Mouse (Mus musculus) mesoderm, embryonic 11.5 days (tissue): ENCODE results near the gene Taar7a.
A peak's percentile ranks its signal among the peaks of the same experiment; 100 is the strongest.

Experiments used
- DNase-seq: peaks from one replicate; pipeline ENCODE4 v3.0.0-alpha.2; 2012; ENCODE audit warnings: low read depth, low spot score

Taar7a gene

DNA sequence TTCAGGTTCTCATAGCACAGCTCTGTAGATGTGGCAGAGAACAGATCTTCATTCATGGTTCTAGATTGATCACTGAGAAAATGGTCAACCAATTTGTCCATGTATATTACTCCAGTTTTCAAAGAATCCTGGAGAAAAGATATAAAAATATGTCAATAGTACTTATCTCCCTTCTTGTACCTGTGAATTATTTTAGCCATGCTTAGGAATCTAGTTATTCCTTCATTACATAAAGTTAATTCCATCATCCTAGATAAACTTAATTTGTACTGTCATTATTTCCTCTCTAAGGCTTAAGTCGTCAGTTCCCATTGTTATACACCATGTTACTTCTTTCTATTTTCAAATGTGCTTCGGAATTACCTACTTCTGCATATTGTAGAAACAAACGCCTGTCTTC is at the start of gene Taar7a:
Gene Taar7a (minus strand): TSS at position 101 of the 400 bp plus-strand sequence.
- DNase-seq = no peak

DNA sequence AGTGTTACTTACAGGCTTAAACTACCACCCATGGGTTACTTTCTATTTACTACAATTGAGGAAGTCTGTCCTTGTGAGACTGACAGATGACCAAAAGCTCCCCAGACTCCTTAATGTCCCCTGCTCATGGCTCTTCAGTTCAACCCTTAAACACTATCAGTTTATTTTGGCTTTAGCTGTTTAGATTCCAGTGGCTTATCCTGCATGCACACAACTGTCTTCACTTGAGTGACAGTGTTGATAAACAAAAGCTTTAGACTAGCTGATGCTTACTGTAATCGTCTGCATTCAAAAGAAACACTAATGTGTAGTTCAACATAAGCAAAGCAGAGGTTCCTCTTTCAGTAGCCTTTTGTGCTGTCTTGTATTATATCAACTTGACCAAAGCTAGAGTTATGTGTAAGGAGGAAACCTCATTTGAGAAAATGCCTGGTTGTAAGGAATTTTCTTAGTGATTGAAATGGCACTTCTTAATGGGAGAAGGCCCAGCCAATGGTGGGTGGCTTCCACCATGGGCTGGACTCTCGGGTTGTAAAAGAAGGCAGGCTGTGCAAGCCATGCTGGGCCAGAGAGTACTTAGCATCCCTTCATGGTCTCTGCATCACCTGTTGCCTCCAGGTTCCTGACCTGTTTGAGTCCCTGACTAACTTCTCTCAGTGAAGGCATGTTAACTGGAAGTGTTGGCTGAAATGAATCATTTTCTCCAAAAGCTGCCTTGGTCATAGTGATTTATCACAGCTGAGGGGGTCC is 47.0 kb upstream of the Taar7a start:
- DNase-seq = no peak

DNA sequence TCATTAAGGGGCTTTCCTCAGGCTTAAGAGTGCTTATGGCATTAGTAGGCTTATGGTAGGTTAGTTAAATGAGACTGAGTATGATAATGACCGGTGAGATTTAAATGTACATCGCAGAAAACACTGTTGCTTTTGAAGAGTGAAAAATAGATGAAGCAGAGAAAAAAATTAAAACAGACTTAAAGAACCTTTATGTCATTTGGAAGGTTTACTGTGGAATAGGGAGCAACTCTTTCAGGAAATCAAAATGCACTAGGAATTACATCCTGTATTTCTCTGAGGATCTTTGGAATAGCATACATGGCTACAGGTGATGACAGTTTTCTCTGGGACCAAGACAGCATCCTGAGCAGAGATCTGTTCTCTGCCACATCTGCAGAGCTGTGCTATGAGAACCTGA is 44.0 kb upstream of the Taar7a start, which contains the start of gene Taar7e:
Gene Taar7e (plus strand): TSS at position 301 of the 400 bp plus-strand sequence.
- DNase-seq = no peak

DNA sequence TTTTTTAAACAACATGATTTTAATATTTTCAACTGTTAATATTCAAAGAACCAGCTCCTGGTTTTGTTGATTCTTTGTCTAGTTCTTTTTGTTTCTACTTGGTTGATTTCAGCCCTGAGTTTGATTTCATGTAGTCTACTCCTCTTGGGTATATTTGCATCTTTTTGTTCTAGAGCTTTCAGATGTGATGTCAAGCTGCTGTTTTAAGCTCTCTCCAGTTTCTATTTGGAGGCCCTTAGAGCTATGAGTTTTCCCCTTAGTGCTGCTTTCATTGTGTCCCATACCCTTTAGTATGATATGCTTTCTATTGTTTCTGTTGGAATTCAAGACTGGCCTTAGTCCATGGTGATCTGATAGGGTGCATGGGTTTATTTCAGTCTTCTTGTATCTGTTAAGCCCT is 38.1 kb upstream of the Taar7a start:
- DNase-seq = no peak

DNA sequence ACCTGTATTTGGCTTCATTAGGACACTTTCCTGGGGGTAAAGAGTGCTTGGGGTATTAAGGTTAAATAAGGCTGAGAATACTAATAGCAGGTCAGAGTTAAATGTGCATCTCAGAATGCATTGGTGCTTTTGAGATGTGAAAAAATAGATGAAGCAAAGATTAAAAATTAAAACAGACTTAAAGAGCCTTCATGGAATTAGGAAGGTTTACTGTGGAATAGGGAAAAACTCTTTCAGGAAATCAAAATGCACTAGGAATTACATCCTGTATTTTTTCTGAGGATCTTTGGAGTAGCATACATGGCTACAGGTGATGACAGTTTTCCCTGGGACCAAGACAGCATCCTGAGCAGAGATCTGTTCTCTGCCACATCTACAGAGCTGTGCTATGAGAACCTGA is 33.6 kb upstream of the Taar7a start, which contains the start of gene Taar7d:
Gene Taar7d (plus strand): TSS at position 301 of the 400 bp plus-strand sequence.
- DNase-seq = no peak

DNA sequence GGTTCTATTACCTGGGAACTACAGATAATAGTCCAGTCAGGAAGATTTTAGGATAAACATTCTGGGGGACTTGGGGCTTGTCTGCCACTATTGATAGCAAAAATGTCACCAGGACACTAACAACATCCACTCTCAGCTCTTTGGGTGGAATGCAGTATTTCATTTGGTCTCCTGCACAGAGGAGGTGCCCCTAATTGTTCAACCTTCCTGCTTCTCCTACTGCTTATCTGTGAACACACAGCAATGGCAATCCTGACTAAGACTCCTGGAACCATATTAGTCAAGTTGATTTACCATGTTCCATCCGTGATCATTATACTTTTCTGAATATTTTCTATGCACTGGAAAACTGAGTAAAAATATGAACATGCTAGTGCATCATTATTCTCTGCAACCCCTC is 14.9 kb upstream of the Taar7a start:
- DNase-seq = no peak

DNA sequence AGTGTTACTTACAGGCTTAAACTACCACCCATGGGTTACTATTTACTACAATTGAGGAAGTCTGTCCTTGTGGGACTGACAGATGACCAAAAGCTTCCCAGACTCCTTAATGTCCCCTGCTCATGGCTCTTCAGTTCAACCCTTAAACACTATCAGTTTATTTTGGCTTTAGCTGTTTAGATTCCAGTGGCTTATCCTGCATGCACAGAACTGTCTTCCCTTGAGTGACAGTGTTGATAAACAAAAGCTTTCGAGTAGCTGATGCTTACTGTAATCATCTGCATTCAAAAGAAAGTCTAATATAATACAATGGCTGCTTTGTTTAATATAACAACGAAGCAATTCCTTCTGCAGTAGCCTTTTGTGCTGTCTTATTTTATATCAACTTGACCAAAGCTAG is 13.8 kb upstream of the Taar7a start:
- no peak for DNase-seq

DNA sequence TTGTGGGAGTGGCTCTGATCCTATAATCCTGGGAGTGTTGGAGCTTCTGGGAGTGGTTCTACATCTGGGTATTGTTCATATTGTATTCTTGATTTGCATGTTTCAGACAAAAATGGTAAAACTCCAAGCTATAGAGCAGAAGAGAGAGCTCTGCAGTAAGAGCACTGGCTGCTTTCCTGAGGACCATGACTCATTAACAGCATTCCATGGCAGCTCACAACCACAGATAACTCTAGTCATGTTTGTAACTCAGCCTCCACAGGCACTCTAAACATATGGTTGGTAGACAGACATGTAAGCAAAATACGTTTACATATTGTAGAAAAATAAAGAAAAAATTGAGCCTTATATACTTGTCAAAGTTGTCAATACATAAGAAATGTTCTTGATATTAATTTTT is 13.2 kb upstream of the Taar7a start:
- no peak for DNase-seq

DNA sequence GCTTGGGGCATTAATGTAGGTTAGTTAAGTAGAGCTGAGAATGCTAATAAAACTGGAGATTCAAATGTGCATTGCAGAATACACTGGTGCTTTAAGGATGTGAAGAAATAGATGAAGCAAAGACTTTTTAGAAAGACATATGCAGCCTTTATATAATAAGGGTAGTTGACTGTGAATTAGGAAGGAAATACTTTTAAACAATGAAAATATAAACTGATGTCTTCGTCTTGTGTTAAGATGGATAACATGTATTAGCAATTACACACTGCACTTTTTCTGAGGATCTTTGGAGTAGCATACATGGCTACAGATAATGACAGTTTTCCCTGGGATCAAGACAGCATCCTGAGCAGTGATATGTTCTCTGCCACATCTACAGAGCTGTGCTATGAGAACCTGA is 6.4 kb upstream of the Taar7a start, which contains the start of gene Taar7b:
Gene Taar7b (plus strand): TSS at position 301 of the 400 bp plus-strand sequence.
- no peak for DNase-seq

DNA sequence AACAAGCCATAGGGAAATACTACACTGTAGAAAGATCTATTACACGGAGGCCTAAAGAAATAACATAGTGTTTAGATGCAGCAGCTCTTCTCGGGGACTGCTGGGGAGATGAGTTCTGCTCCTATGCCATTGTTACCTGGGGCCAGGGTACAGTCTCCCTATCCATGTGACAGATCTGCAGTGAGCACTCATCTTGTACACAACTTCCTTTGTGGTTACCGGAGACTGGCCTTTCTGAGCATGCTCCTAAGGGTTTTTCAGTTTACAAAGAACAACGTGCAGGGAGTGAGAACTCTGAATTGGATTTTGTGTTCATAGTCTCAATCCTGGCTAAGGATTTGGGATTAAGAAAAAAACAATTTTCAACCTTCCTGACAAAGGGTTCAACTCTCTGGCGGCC is 6.9 kb downstream of the Taar7a start:
- DNase-seq = no peak

DNA sequence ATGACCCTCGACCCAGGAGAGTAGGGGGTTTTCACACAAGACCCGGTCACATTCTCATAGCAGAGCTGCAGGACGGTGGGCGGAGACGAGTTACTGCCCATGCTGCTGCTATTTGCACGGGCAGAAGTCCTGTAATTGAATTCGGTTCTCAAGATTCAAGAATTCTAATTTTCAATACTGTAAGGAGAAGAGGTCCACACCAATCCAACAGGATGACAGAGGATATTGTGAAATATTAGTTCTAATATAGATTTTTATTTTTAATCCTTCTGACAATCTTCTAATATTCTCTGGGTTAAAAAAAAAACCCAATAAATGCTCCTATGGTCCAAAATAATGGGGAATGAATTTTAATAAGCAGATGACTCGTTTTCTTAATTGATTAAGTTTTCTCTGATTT is 7.7 kb downstream of the Taar7a start, which contains the start of gene Taar6:
Gene Taar6 (minus strand): TSS at position 101 of the 400 bp plus-strand sequence.
- no peak for DNase-seq

DNA sequence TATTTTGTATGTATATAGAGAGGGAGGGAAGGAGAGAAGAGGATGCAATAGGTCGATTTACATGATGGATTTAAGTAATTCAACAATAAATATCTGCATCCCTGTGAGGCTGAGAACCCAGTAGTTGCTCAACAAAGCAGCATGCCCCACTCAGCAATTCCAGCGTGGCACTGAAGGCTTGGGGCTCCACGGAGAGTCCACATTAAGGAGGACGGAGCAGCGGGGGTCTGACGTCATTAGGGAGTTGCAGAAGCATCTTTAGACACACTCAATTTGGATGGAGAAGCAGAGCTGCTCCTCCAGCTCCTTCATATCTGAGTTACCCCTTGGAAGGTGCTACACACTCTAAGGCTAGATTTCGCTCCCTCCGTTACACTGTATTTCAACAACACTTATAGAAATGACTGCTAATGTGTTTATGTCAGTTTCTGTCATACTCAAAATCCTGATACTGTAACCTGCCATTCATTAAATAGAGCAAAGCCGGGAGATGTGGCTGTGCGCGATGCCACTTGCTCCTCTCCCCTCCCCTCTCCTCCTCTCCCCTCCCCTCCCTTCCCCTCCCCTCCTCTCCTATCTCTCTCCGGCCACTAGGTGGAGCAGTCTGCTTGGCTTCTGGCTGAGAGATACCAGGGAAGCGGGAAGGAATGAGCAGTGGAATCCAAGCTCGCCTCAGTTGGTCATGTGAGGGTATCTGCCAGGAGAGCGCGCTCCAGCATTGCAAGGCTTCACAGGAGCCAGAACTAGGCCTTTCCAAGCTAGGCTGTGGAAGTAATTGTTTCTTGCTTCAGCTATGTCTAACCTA is 14.2 kb downstream of the Taar7a start:
- peak; percentile 90 for DNase-seq

DNA sequence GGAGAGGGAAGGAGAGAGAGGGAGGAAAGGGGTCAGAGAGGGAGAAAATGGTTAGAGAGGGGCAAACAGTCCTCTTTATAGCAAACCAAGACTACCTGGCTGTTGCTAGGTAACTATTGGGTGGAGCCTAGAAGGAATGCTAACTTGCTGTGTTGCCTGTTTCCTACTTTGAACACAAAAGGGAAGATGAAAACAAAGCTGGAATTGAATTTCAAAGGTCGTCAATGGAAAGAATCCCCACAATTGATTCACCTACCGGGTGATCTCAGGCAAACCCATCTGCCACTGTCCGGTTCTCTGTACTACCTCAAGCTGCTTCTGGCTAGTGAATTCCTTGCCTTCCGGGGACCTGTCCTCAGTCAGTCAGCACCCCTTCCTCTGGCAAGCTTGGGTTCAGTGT is 15.3 kb downstream of the Taar7a start:
- no peak for DNase-seq

DNA sequence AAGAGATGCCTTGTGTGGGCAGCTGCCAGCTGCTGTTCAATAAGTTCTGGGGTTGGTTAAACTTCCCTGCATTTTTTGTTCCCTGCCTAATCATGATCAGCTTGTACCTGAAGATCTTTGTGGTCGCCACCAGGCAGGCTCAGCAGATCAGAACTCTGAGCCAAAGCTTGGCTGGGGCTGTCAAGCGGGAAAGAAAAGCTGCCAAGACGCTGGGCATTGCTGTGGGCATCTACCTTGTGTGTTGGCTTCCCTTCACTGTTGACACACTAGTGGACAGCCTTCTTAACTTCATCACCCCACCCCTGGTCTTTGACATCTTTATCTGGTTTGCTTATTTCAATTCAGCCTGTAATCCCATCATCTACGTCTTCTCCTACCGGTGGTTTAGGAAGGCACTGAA is 22.0 kb downstream of the Taar7a start:
- no peak for DNase-seq

DNA sequence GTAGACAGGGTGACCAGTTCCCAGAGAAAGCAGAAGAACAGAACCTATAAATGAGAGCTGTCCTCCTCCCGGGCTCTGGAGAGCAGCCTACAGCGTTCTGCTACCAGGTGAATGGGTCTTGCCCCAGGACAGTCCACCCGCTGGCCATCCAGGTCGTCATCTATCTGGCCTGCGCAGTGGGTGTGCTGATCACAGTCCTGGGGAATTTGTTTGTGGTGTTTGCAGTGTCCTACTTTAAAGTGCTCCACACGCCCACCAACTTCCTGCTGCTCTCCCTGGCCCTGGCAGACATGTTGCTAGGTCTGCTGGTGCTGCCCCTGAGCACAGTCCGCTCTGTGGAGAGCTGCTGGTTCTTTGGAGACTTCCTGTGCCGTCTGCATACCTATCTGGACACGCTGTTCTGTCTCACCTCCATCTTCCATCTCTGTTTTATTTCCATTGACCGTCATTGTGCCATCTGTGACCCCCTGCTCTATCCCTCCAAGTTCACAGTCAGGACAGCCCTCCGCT is 22.6 kb downstream of the Taar7a start, which contains the start of gene Taar5:
Gene Taar5 (plus strand): TSS at position 51 of the 510 bp plus-strand sequence.
- no peak for DNase-seq

DNA sequence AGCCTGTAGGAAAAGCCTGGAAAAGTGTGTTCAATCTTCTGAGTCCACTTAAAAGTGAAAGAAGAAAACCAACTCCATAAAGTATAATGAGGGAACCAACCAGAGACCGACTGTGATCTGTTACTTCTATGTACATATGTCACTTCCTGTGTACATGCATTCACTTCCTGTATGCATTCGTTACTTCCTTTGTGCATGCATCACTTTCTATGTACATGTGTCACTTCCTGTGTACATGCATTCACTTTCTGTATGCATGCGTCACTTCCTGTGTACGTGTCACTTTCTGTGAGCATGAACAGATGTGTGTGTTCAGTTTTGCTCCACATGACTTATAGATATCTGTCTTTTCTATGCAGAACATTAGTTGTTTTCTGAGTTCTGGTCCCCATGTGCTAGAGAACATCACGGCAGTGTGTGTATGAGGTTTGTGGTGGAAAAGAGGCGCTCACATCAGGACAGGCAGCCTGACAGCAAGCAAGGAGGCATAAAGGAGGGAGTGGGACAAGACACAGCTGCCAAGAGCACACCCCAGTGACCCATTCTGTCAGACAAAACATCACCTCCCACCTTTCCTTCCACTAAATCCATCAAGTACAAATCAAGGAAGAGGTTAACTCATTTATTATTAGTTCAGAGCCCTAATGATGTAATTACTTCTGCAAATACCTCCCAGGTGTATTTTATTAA is 28.2 kb downstream of the Taar7a start:
- no peak for DNase-seq

DNA sequence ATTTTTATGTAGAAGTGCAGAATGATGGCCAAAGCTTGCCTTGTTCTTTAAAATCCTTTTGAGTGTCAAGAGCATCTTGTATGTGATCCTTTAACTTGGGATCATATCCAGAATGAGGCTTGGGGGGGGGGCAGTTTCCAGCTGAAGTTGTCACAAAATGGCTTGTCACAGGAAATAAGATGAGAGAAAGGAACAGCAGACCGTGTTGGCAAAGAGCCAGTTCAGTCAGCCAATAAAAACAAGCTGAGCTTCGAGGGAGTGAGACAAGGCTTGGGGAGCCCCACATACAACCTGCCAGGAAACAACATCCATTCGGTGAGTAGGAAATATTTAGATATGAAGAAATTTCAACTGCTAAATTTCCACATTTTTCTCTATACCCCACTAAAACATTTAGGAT is 29.8 kb downstream of the Taar7a start:
- DNase-seq = no peak

DNA sequence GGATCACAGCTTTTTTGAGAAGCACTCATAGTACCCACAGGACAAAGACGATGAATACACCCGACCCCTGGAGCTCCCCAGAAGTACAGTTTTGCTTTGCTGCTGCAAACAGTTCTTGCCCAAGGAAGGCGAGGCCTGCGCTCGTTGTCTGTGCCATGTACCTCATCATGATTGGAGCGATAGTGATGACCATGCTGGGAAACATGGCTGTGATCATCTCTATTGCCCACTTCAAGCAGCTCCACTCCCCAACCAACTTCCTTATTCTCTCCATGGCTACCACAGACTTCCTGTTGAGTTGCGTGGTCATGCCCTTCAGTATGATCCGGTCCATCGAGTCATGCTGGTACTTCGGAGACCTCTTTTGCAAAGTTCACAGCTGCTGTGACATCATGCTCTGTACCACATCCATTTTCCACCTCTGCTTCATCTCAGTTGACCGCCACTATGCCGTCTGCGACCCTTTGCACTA is 32.8 kb downstream of the Taar7a start, which contains the start of gene Taar4:
Gene Taar4 (plus strand): TSS at position 51 of the 472 bp plus-strand sequence.
- DNase-seq = no peak

DNA sequence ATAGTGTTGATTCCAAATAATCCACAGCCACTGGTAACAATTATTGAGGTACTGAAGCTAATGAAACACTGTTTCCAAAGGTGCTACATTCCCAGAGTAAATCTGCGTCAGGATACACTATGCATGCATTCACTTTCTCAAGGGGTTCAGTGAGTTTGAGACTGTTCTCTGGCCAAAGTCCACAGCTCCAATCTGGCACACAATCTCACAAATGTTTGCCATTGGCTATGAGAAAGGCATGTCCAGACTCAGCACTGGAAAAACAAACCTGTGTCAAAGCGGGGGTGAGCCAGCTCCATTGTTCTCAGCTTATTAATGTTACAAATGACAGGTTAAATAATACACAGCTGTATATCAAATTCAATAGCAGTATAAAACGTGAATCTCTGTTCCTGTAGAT is 34.2 kb downstream of the Taar7a start:
- no peak for DNase-seq

DNA sequence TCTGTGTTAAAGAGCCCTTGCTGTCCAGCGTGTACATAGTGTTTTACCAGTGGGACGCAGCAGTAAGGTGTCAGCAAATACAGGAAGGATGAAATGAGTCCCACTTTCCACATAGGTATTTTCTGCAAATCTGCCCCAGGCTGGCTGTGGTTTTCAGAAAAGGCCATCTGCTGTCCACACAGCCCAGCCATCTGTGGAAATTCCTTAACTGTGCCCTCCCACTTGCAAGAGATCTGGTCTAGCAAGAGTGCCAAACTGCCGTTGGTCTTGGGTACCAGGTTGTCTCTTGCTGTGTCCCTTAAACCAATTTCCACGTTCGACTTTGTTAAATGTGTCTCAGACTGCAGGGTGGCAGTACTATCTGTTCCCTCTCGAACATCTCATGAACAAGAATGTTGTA is 41.6 kb downstream of the Taar7a start:
- DNase-seq = no peak

DNA sequence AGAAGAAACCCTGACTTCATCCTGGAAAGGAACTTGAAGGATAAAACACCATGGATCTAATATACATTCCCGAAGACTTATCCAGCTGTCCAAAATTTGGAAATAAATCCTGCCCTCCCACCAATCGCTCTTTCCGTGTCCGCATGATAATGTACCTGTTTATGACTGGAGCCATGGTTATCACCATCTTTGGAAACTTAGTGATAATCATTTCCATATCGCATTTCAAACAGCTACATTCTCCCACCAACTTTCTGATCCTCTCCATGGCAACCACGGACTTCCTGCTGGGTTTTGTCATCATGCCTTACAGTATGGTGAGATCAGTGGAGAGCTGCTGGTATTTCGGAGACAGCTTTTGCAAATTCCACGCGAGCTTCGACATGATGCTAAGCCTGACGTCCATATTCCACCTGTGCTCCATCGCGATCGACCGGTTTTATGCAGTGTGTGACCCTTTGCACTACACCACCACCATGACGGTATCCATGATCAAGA is 43.7 kb downstream of the Taar7a start, which contains the start of gene Taar3:
Gene Taar3 (plus strand): TSS at position 51 of the 498 bp plus-strand sequence.
- DNase-seq = peak; percentile 21
